Mouse (Mus musculus): ENCODE measurements around the gene Ctnnd2.

Ctnnd2 gene

DNA sequence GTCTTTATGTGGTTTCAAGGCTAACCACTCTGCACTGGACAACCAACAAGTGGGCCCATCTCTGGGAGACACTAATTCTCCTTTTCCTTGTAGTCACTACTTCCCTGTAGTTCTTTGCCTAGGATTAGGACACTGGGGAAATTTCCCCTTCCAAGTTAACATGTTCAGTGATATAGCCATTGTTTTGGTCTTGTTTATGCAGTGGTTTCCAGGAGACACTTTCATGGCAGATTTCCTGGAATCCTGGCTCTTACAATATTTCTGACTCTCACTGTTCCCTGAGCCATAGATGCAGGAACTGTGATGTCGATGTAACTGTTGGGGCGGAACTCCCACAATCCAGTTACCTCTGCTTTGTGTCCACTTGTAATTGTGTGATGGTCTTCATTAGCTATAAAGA lies 814.5 kb downstream of the Ctnnd2 start:
- no peak for DNase-seq (ENCODE audit: low read depth, low spot score)

DNA sequence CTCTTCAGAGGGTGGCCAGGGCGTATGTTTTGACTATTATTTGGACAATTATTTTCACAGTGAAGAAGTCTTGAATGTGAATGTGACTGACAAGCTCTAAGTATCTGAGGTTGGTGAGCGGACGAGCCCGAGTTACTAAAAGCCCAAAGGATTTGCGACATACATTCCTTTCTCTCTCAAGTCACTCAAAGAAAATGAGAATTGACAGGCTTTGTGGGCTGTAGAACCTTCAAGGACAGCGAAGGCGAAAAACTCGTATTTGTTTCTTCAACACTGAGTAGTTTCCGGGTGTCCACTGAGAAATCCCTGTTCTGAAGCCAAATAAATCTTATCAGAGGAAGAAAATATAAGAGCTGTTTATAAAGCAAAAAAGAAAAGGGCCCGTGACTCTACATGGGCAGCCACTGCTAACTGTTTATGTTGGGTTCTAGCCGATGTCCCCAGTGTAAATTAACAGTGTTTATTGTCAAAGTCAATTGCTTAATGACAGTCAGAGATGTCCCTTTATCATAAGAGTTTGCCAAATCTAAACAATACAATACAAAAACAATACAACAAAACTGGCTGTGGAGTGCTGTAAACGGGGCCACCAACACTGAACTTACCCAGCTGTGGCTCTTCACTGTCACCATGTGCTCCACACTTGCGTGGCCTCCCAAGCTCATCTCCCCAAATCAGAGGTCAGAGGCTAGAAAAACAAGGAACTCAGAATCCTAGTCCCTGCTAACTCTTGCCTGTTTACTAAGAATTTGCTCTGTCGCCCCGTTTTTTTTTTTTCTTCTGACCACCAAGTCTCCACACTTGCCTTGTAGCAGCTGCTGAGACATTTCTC lies 818.2 kb downstream of the Ctnnd2 start:
- no peak for DNase-seq (ENCODE audit: low read depth, low spot score)

DNA sequence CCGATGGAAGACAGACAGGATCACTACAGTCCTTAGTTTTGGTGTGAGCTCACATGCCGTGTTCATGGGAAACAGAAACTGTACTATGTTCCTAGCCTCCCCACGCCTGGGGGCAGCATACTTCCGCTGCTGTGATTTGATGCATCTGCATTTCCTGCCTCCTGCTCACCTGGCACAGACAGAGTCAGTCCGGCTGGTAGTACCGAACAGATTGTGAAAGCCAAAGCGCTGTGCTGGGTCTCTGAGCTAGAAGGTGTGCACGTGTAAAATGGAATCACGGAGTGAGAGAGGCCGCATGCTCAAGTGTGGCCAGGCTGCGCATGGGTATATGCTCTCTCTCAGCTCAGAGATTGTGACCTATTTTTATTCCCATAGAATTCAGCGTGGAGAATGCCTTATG lies 820.0 kb downstream of the Ctnnd2 start:
- no peak for DNase-seq (ENCODE audit: low read depth, low spot score)

DNA sequence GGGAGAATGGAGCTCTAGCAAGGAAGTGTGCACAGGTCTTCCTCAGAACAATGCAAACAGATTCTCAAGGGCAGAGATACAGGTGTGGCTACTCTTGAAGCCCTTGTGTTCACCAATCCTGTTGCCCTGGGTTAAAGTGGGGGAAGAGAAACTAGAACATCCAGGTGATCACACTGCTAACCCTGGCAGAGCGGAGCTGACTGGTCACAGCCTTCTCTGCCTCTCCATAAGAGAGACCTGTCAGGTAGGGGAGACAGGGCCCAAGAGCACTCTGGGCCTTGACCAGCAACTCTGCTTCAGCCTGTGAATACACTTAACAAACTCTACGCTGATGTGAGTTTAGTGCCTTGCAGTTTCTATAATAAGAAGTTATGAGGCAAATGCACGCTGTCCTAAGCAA lies 820.5 kb downstream of the Ctnnd2 start:
- DNase-seq (ENCODE audit: low read depth, low spot score) = no peak

DNA sequence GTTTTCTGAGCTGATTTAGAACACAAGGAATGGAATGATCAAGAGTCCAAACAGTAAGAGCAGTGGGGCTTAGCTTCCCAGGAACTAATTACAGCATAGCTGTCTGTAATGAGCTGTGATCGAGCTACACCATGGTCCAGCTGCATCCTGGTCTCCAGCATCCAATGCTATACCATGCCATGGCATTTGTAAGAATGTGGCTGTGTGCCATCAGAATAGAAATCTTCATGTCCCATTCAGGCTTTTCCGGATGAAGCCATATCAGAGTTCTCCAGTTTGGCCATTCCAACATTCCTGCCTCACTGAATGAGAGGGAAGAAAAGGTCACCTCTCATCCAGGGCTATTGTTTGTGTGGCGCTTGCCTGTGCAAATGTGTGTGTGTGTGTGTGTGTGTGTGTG lies 823.0 kb downstream of the Ctnnd2 start:
- DNase-seq (ENCODE audit: low read depth, low spot score) = no peak

DNA sequence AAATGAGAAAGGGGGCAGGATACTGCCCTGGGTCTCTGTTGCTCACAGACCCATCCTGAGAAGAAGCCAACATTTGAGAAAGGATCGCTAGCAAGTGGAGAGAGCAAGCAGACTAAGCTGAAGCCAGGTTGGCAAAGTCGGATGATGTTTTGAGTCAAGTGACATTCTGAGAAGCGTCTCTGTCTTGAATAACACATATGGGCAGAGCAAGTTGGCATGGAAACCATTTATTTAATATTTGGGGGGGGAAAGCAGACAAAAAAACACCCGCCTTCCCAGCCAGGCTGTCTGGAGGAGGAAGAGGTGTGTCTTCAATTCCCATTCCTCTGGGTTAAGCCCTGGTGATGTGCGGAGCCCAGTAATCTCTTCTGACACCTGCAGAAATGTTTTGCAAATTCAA lies 832.1 kb downstream of the Ctnnd2 start:
- DNase-seq (ENCODE audit: low read depth, low spot score) = no peak

DNA sequence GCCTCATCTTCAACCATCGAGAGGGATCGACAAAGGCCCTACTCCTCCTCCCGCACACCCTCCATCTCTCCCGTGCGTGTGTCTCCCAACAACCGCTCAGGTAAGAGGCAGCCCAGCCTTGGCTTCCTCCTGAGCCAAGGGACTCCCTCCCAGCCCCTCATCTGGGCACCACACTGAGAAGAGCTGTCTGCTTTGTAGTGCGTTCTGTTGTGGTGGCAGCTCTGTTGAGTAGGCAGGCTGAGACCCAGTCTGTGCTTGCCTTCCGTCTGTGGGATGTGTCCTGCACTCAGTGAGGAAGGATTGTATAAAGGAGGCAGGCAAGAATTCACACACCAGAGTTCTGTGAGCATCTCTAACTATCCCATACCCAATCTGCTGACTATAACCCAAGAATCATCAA lies 832.6 kb downstream of the Ctnnd2 start:
- DNase-seq (ENCODE audit: low read depth, low spot score) = no peak

DNA sequence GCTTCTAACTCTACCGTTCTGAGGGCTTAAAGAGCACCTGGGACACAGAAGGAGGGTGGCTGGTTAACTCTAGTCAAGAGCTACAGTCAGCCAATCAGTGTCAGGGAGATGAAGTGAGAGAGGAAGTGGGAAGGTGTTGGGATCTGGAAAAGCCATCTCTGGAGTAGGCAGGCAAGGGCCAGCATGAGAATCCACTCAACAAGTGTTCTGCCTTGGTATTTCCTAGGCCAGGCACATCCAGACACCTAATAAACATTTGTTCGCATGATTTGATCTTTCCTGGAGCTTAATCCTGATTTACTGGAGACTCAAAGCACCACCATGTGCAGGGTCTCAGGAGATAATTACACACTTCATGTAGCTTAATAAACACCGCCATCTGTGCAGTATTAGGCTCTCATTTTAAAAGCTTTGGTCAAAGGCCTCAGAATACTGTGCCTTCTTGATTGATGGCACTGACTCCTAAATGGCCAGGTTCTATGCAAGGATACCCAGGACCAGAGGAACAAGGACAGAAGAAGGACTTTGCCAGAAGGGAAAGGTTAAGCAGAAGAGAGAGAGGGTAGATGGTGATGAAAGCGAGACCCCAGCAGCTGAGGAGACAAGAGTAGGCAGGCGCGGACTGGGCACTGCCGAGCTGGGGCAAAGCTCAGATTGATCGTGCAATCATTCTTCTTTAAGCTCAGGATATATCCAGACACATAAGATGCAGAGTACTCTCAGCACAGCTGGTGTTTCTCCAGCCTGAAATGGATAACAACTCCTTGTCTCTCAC lies 833.8 kb downstream of the Ctnnd2 start:
- peak; percentile 60 for DNase-seq (ENCODE audit: low read depth, low spot score)

DNA sequence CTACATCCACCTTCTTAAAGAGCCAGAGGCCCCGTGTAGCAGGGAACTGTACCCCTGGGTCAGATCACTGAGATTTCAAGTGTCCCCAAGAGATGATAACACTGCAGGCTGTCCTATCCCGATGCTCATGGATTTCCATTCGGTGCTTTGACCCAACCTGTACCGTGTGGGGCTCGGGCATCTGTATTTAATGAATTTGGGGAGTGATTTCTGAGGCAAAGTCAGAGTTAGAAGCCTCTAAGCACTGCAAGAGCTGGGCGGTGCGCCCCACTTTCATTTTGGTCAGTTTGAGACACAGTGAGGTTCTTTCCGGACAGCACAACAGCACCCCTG lies 834.4 kb downstream of the Ctnnd2 start:
- DNase-seq (ENCODE audit: low read depth, low spot score) = no peak

DNA sequence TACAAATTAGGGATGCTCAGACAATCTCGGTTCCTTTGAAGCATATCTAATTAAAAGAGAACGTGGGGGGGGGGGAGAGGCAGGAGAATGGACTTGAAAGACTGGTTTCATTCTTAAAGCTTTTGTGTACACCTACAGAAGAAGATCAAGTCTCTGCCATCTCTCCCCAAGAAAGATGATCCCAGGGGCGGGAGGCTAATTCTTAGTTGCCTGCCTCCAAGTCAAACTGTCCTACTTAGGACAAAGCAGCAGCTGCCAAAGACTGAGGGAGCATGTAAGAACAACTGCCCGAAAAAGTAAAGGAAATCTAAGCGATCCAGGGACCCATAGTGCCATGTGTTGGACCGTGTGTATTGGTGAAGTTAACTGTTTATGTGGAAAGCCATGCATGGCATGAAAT lies 836.2 kb downstream of the Ctnnd2 start:
- DNase-seq (ENCODE audit: low read depth, low spot score) = no peak

DNA sequence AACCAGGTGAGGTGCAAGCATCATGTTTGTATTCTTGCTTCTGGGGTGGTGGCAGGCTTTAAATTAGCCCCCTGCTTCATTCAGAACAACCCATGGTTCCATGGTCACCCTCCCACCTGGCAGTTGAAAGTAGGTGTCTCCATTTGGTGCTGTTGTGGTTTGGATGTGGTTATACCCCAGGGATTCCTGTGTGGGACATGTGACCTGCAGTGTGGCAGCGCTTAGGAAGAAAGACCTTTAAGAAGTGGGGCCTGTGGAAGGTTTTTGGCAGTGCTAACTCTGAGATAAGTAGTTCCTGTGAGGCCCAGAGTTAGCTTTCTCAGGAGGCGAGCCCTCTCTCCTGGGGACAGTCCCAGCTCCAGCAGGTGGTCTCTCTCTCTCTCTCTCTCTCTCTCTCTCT lies 848.4 kb downstream of the Ctnnd2 start:
- DNase-seq (ENCODE audit: low read depth, low spot score) = no peak

DNA sequence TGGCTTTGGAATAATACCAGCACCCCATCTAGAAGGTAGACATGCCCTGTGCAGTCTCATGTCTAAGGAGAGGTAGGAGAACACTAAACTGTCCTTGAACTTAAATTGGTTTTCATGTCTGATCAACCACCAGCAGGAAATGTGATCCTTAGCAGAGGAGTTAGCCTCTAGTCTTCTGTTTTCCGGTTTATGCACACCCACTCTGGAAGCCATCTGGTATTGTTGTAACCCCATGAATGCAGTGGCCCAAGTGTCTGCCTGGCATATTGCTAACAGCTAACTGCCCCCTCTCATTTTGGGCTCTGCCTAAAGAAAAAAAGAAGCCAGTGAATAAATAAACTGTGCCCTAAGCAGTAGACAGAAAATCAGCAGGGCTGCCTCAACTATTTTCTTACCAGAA lies 849.6 kb downstream of the Ctnnd2 start:
- DNase-seq (ENCODE audit: low read depth, low spot score) = no peak

DNA sequence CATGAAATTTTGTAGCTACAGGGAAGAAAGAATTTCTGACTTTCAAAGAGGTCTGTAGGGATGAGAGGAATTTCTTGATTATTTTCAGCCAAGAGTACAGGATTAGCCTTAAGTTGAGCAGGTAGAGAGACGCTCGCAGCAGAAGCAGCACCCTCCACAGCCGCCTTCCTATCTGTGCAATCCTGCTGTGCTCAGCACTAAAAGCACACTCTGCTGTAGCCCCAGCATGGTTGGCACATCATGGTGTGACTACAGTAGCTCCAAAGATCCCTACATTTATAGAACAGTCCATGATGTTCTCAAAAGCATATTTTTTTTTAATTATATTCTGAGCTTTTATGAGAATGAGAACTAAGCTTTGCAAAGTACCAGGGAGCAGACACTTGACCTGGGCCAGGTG lies 850.1 kb downstream of the Ctnnd2 start:
- DNase-seq (ENCODE audit: low read depth, low spot score) = no peak

DNA sequence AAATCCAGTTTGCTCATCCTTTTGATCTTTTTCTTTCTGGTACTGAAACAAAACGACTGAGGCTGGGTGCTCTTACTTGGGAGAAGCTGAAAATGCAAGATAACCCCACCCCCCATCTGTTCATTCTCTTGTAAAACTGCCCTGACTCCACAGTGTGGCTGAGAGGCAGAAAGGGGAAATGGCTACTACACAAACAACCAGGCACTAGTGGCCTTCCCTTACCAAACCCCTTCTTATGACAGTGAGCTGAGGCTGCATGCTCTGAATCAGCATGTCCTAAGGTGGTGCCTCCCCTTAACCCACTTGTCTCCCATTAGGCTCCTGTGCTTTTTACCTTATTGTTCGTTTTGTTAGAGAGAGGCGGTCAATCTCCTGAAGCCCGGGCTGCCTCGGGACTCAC lies 851.4 kb downstream of the Ctnnd2 start:
- no peak for DNase-seq (ENCODE audit: low read depth, low spot score)

DNA sequence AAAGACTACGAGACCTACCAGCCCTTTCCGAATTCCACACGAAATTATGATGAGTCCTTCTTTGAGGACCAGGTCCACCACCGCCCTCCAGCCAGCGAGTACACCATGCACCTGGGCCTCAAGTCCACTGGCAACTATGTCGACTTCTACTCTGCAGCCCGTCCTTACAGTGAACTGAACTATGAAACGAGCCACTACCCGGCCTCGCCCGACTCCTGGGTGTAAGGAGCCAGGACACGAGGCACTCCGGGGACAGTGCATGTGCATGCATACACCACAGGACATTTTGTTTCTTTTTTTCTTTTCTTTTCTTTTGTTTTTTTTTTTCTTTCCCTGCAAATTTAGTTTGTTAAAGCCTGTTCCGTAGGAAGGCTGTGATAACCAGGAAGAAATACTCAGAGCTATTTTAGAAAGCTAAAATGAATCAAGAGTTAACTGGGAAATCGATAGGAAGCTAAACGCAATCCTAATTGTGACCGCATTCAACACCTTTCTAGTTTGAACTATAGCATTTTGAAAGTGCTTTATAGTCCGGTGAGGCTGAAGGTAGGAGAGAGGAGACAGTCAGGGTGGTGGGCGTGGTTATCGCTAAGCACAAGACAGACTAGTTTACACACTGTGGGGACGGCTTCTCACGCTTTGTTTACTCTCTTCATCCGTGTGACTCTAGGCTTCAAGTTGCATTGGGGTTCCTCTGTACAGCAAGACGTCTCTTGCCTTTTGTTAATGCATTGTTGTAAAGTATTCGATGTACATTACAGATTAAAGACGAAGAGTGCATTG lies 855.2 kb downstream of the Ctnnd2 start:
- no peak for DNase-seq (ENCODE audit: low read depth, low spot score)

DNA sequence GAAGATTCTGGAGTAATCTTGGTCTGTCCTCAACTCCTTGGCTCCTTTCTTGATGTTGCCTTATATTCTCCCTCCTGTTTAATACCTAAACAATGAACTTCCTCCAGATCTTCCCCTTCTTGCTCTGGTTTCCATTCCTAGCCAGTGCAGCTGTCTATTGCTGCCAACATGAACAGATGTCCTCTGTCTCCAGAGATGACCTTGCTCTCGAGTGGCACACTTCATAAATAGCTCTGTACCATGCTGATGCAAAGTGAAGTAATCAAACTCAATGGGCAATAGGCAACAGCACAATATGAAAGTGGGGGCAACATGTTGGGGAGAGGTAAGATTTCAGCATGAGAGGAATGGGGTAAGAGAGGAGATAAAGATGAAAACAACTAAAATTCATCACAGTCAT lies 872.6 kb downstream of the Ctnnd2 start:
- DNase-seq (ENCODE audit: low read depth, low spot score) = no peak

DNA sequence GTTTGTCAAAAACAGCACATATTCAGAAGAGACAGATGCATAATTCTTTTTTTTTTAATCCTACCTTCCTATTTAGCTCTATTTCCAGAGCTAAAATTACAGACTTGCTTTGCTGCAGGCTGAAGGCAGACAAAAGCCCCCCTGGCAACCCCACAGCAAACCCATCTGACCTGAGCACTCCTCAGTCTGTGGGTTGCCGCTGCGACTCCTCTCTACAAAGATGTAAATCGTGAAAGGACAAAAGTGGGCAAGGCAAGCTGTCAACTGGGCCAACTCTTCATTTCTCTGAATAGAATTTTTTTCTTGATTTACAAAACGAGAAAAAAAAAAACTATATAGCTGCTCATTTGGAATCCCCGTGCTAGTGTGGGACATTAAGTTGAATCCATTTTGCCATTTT lies 879.1 kb downstream of the Ctnnd2 start:
- DNase-seq (ENCODE audit: low read depth, low spot score) = no peak

DNA sequence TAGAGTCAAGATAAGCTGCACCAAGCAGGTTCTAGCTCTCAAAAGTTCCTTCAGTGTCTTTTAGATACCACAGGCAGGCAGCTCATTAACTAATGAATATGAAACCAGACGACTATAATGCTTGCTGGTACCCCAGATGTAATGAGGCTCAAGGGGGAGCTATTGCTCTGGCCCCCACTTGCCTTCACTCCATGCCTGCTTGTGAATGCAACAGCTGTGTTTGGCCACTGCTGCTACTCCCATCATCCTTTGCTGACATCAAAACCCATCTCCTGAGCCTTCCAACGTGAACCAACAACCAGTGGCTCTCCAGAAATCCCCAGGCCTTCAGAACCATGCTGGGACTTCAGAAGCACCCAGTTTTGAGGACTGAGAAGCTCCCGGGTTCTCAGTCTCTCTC lies 883.8 kb downstream of the Ctnnd2 start:
- no peak for DNase-seq (ENCODE audit: low read depth, low spot score)

DNA sequence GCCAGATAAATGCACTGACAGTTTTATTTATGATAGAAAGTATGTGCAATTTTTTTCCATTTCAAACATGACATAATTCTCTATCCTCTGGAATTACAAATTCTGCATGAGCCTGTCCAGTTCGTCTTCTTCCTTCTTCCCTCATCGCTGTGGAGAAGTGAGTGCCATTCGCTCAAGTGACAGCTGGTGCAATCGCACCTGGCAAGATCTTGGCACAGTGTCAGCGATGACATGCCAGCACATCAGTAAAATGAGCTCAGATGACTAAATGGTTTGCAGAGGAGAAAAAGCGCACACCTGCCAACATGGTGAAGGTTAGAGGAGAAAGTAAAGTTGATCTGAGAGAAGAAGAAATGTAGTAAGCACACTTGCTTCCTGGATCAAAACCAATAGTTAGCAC lies 885.9 kb downstream of the Ctnnd2 start:
- DNase-seq (ENCODE audit: low read depth, low spot score) = no peak

DNA sequence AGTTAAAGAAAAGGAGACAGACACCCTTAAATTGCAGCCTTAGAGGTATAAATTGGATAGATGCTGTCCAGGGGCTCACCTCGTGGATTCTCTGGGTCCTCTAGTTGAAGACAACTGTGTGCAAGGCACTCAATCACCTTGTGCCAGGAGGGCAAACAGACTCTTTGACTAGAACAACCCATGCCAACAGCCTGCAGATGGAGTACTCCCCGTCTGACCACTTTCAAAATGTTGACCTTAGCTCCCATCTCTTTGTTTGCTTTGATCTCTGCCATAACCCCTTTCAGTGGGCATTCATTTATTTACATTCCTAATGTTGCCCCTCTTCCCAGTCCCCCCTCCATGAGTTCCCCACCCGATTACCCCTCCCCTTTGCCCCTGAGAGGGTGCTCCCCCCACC lies 891.3 kb downstream of the Ctnnd2 start:
- DNase-seq (ENCODE audit: low read depth, low spot score) = no peak

DNA sequence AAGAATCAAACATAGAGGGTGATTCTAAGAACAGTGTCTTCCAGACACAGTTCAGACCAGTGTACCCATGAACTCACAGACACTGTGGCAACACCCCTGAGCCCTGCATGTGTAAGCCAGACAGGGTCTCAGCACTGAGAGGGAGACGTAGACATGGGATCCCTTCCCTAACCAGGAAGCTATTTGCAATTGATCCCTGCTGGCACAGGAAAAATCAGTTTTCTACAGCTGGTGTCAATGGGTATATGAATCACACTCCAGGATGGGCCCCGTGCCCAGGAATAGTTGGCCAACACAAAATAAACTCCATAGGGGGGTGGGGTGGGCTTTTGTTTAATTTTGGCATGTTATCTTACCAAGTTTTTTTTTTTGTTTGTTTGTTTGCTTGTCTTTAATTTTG lies 895.7 kb downstream of the Ctnnd2 start:
- no peak for DNase-seq (ENCODE audit: low read depth, low spot score)

DNA sequence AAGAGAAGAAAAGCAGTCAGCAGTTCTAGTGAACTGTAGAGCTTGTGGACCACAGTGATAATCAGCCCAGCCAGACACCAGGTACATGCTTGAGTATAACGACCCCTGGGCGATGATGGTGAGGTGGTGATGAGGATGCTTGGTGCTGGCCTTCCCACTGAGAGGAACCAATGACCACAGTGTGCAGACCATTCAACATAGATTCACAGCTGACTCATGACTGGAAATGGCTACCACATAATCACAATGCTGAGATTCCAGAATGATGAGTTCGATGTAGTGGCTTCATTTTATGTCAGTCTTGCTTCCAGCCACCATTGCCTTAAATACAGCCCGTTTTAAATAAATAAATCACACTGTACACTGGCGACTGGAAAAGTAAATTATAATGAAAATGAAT lies 897.9 kb downstream of the Ctnnd2 start:
- no peak for DNase-seq (ENCODE audit: low read depth, low spot score)
